1 mouse cellular context compared by ENCODE assay signal in the genomic region with DNA sequence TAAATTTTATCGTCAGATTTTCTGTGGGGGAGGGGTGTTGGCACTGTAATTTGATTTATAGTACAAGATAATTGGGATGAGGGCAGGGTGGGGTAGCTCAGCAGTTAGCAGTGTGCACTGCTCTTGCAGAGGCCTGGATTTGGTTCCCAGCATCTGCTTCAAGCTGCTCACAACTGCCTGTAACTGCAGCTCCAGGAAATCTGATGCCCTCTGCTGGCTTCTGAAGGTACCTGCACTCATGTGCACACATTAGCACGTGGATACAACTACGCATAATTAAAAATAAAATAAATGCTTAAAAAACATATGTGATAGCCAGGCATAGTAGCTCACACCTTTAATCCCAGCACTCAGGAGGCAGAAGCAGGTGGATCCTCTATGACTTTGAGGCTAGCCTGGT.
TF ChIP-seq lines count a peak whose summit lies in the region.

No protein-coding gene starts in this region.

TF ChIP-seq in ES-E14, 5 proteins besides CTCF, POLR2A, EP300 and RAD21:
- no peak for TF ChIP-seq MAFK (IDR thresholded peaks at IDR 0.05; ENCODE audit: insufficient read depth, low read depth, low read length)
- TF ChIP-seq ZNF384 (IDR thresholded peaks at IDR 0.05; ENCODE audit: low read depth, low read length) = no peak
- peak; percentile 31; the same call in 1 of the 2 replicates for TF ChIP-seq ZC3H11A (IDR thresholded peaks at IDR 0.05; ENCODE audit: borderline replicate concordance, low read depth, low read length)
- TF ChIP-seq CHD2 (IDR thresholded peaks at IDR 0.05; ENCODE audit: low read depth, low read length) = no peak
TF ChIP-seq in ES-E14: peak in this region for 1.
